Mouse (Mus musculus) ES-CJ7 (cell line): ENCODE results near the gene Erc1.
"Not testable (repeated sequence)": the region's sequence is repeated elsewhere in the genome, so short reads cannot be mapped to it uniquely, and the experiment has no call there.

Experiments used
- DNase-seq: peaks from one replicate; pipeline ENCODE4 v3.0.0; 2011; ENCODE audit warnings: low read depth, low spot score

Gene Erc1

GRCm38 (mm10) chr6:119711649-119712305 lies 136.2 kb downstream of the Erc1 start:
- DNase-seq, result peak; percentile 21

- no peak for DNase-seq
These were observed 138.4 kb downstream of the Erc1 start for GRCm38 (mm10) chr6:119709552-119709951.

GRCm38 (mm10) chr6:119707911-119708310 lies 140.1 kb downstream of the Erc1 start:
- no peak for DNase-seq

GRCm38 (mm10) chr6:119704899-119705298 lies 143.1 kb downstream of the Erc1 start:
- no peak for DNase-seq

GRCm38 (mm10) chr6:119692754-119693153 lies 155.2 kb downstream of the Erc1 start:
- DNase-seq, result no peak

GRCm38 (mm10) chr6:119686470-119686869 lies 161.5 kb downstream of the Erc1 start:
- DNase-seq, result no peak

- DNase-seq, result no peak
These were observed 167.2 kb downstream of the Erc1 start for GRCm38 (mm10) chr6:119680746-119681145.

- DNase-seq, result no peak
These were observed 173.2 kb downstream of the Erc1 start for GRCm38 (mm10) chr6:119674811-119675209.

GRCm38 (mm10) chr6:119674201-119674810 lies 173.7 kb downstream of the Erc1 start:
- DNase-seq, result no peak

- DNase-seq, result no peak
These were observed 178.2 kb downstream of the Erc1 start for GRCm38 (mm10) chr6:119669746-119670145.

- DNase-seq, result no peak
These were observed 185.0 kb downstream of the Erc1 start for GRCm38 (mm10) chr6:119662936-119663335.

- DNase-seq, result no peak
These were observed 186.9 kb downstream of the Erc1 start for GRCm38 (mm10) chr6:119661081-119661493.

- DNase-seq, result no peak
These were observed 189.5 kb downstream of the Erc1 start for GRCm38 (mm10) chr6:119658441-119658840.

- DNase-seq, result no peak
These were observed 190.4 kb downstream of the Erc1 start for GRCm38 (mm10) chr6:119657418-119658178.

- DNase-seq, result not testable (repeated sequence)
These were observed 193.2 kb downstream of the Erc1 start for GRCm38 (mm10) chr6:119654777-119655176.

GRCm38 (mm10) chr6:119643880-119644460 lies 204.0 kb downstream of the Erc1 start:
- DNase-seq, result no peak

- DNase-seq, result no peak
These were observed 204.7 kb downstream of the Erc1 start for GRCm38 (mm10) chr6:119643178-119643728.

- no peak for DNase-seq
These were observed 205.2 kb downstream of the Erc1 start for GRCm38 (mm10) chr6:119642718-119643117.

GRCm38 (mm10) chr6:119635629-119636028 lies 212.3 kb downstream of the Erc1 start:
- peak; percentile 17 for DNase-seq

GRCm38 (mm10) chr6:119630622-119631021 lies 217.3 kb downstream of the Erc1 start:
- DNase-seq, result no peak

- DNase-seq, result no peak
These were observed 246.6 kb downstream of the Erc1 start for GRCm38 (mm10) chr6:119601379-119601778.

- no peak for DNase-seq
These were observed 252.5 kb downstream of the Erc1 start for GRCm38 (mm10) chr6:119595440-119595839.
